Mouse (Mus musculus) testis, adult 2 months (tissue): ENCODE measurements around the gene Tcp11x2.

Source experiments
- CTCF ChIP-seq: fragments of 200-500 bp; IDR thresholded peaks from 2 replicates; pipeline ENCODE4 v1.5.1; 2012; ENCODE audit warnings: low read depth, mild to moderate bottlenecking, inconsistent platforms, low read length, moderate library complexity; ENCODE audit not compliant: control insufficient read depth, insufficient read depth, insufficient replicate concordance
- POLR2A ChIP-seq: fragments of 200-500 bp; IDR thresholded peaks from 2 replicates; pipeline ENCODE4 v1.6.1; 2012; ENCODE audit warnings: low read depth, mild to moderate bottlenecking, inconsistent platforms, low read length, moderate library complexity; ENCODE audit not compliant: control insufficient read depth

DNA sequence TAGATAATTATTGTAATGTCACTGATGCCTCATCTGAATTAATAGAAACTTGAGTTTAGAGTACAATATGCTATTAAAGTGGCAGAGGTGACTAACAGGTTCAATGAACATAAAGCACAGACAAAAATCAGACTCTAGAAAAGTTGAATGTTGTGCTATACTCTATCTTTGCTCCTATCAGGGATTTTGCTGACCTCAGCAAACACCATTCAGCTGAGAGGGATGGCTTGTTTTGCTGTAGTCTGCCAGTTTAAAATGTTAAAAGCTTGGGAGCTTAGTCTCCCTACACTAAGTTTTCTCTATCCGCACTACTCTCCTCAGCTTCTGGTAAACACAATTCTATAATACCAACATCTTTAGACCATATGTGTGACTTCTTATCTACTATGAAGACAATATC, 9.5 kb upstream of the Tcp11x2 start:
- TF ChIP-seq CTCF (no peak), POLR2A (no peak)
